Mouse (Mus musculus): Measurements from ENCODE around the gene Slc22a23. TPM values are rescaled to one million over a fixed set of nuclear protein-coding genes. Genes with fewer than 3 reads are reported as not detected.

Slc22a23 gene
- polyA plus RNA-seq, 1 experiment from 2014 or later, result 2.6 TPM

- ATAC-seq (ENCODE audit: low FRiP score, low TSS enrichment), result no peak
- H3K27ac ChIP-seq (ENCODE audit: low read length), result no peak overlapping the region
- no peaks in the 10 kb centered on the region for H3K9me3 ChIP-seq (ENCODE audit: low read length)
- H3K36me3 ChIP-seq (ENCODE audit: insufficient read depth, low read length), result no peaks in the 10 kb centered on the region
- 0 out of 2 replicates have a peak, but pooled peaks cover 8% of the 10 kb centered on the region for H3K4me1 ChIP-seq (ENCODE audit: insufficient read depth, low read length)
- no peak overlapping the region for H3K4me2 ChIP-seq (replicated peaks; ENCODE audit: low read depth, low read length)
- no peak overlapping the region for H3K4me3 ChIP-seq (ENCODE audit: low read length)
- no peak overlapping the region for H3K9ac ChIP-seq (replicated peaks; ENCODE audit: low read length)
- H3K27me3 ChIP-seq (ENCODE audit: insufficient read depth, low read length), result no peaks in the 10 kb centered on the region
- 96% methylated on average over 2 of the region's 2 CpGs for WGBS
These were observed 38.9 kb downstream of the Slc22a23 start for GRCm38 (mm10) chr13:34305964-34306671.

GRCm38 (mm10) chr13:34304896-34305295 lies 40.1 kb downstream of the Slc22a23 start:
- WGBS, result 90% methylated on average over 3 of the region's 3 CpGs

GRCm38 (mm10) chr13:34303386-34304016 lies 41.5 kb downstream of the Slc22a23 start:
- 0 out of 2 replicates have a peak overlapping the region, but pooled peaks have one; percentile 2 for H3K27ac ChIP-seq (ENCODE audit: low read length)
- ATAC-seq (ENCODE audit: low FRiP score, low TSS enrichment), result no peak
- H3K36me3 ChIP-seq (ENCODE audit: insufficient read depth, low read length), result no peaks in the 10 kb centered on the region
- no peaks in the 10 kb centered on the region for H3K27me3 ChIP-seq (ENCODE audit: insufficient read depth, low read length)
- WGBS, result 48% methylated on average over 6 of the region's 6 CpGs
- H3K4me1 ChIP-seq (ENCODE audit: insufficient read depth, low read length), result 0 out of 2 replicates have a peak, but pooled peaks cover 8% of the 10 kb centered on the region
- H3K9ac ChIP-seq (replicated peaks; ENCODE audit: low read length), result no peak overlapping the region
- no peak overlapping the region for H3K4me3 ChIP-seq (ENCODE audit: low read length)
- no peak overlapping the region for H3K4me2 ChIP-seq (replicated peaks; ENCODE audit: low read depth, low read length)
- no peaks in the 10 kb centered on the region for H3K9me3 ChIP-seq (ENCODE audit: low read length)

More at GRCm38 (mm10) chr13:34304896-34305295, 40.1 kb downstream of the Slc22a23 start:
- H3K36me3 ChIP-seq (ENCODE audit: insufficient read depth, low read length), result no peaks in the 10 kb centered on the region
- H3K27me3 ChIP-seq (ENCODE audit: insufficient read depth, low read length), result no peaks in the 10 kb centered on the region
- H3K4me3 ChIP-seq (ENCODE audit: low read length), result no peak overlapping the region
- H3K27ac ChIP-seq (ENCODE audit: low read length), result no peak overlapping the region
- ATAC-seq (ENCODE audit: low FRiP score, low TSS enrichment), result peak; percentile 64; the same call in 1 of the 2 replicates
- no peak overlapping the region for H3K4me2 ChIP-seq (replicated peaks; ENCODE audit: low read depth, low read length)
- no peaks in the 10 kb centered on the region for H3K9me3 ChIP-seq (ENCODE audit: low read length)
- H3K9ac ChIP-seq (replicated peaks; ENCODE audit: low read length), result no peak overlapping the region
- 0 out of 2 replicates have a peak, but pooled peaks cover 8% of the 10 kb centered on the region for H3K4me1 ChIP-seq (ENCODE audit: insufficient read depth, low read length)

- H3K9ac ChIP-seq (replicated peaks; ENCODE audit: low read length), result no peak overlapping the region
- no peak overlapping the region for H3K4me3 ChIP-seq (ENCODE audit: low read length)
- H3K9me3 ChIP-seq (ENCODE audit: low read length), result no peaks in the 10 kb centered on the region
- no peaks in the 10 kb centered on the region for H3K27me3 ChIP-seq (ENCODE audit: insufficient read depth, low read length)
- H3K36me3 ChIP-seq (ENCODE audit: insufficient read depth, low read length), result no peaks in the 10 kb centered on the region
- H3K27ac ChIP-seq (ENCODE audit: low read length), result no peak overlapping the region
- no peak overlapping the region for H3K4me2 ChIP-seq (replicated peaks; ENCODE audit: low read depth, low read length)
- ATAC-seq (ENCODE audit: low FRiP score, low TSS enrichment), result no peak
- WGBS, result 34% methylated on average over 3 of the region's 3 CpGs
- 0 out of 2 replicates have a peak, but pooled peaks cover 8% of the 10 kb centered on the region for H3K4me1 ChIP-seq (ENCODE audit: insufficient read depth, low read length)
These were observed 43.4 kb downstream of the Slc22a23 start for GRCm38 (mm10) chr13:34301585-34301984.

- Histone ChIP-seq H3K27ac (ENCODE audit: low read length) (no peak overlapping the region), H3K9ac (replicated peaks; ENCODE audit: low read length) (no peak overlapping the region), H3K4me2 (replicated peaks; ENCODE audit: low read depth, low read length) (no peak overlapping the region), H3K4me1 (ENCODE audit: insufficient read depth, low read length) (0 out of 2 replicates have a peak, but pooled peaks cover 8% of the 10 kb centered on the region), H3K4me3 (ENCODE audit: low read length) (no peak overlapping the region), H3K9me3 (ENCODE audit: low read length) (no peaks in the 10 kb centered on the region), H3K27me3 (ENCODE audit: insufficient read depth, low read length) (no peaks in the 10 kb centered on the region), H3K36me3 (ENCODE audit: insufficient read depth, low read length) (no peaks in the 10 kb centered on the region)
- WGBS, result 67% methylated on average over 7 of the region's 7 CpGs
- ATAC-seq (ENCODE audit: low FRiP score, low TSS enrichment), result no peak
These were observed 45.3 kb downstream of the Slc22a23 start for GRCm38 (mm10) chr13:34299351-34300333.

GRCm38 (mm10) chr13:34298674-34299073 lies 46.3 kb downstream of the Slc22a23 start:
- no peaks in the 10 kb centered on the region for H3K9me3 ChIP-seq (ENCODE audit: low read length)
- 94% methylated on average over 5 of the region's 5 CpGs for WGBS
- no peak overlapping the region for H3K9ac ChIP-seq (replicated peaks; ENCODE audit: low read length)
- no peak overlapping the region for H3K4me2 ChIP-seq (replicated peaks; ENCODE audit: low read depth, low read length)
- H3K4me1 ChIP-seq (ENCODE audit: insufficient read depth, low read length), result 0 out of 2 replicates have a peak, but pooled peaks cover 4% of the 10 kb centered on the region
- no peak overlapping the region for H3K27ac ChIP-seq (ENCODE audit: low read length)
- no peak for ATAC-seq (ENCODE audit: low FRiP score, low TSS enrichment)
- no peaks in the 10 kb centered on the region for H3K36me3 ChIP-seq (ENCODE audit: insufficient read depth, low read length)
- no peaks in the 10 kb centered on the region for H3K27me3 ChIP-seq (ENCODE audit: insufficient read depth, low read length)
- no peak overlapping the region for H3K4me3 ChIP-seq (ENCODE audit: low read length)

- Histone ChIP-seq H3K4me3 (ENCODE audit: low read length) (no peak overlapping the region), H3K36me3 (ENCODE audit: insufficient read depth, low read length) (no peaks in the 10 kb centered on the region), H3K4me2 (replicated peaks; ENCODE audit: low read depth, low read length) (no peak overlapping the region), H3K4me1 (ENCODE audit: insufficient read depth, low read length) (no peaks in the 10 kb centered on the region), H3K27ac (ENCODE audit: low read length) (no peak overlapping the region), H3K27me3 (ENCODE audit: insufficient read depth, low read length) (no peaks in the 10 kb centered on the region), H3K9ac (replicated peaks; ENCODE audit: low read length) (no peak overlapping the region), H3K9me3 (ENCODE audit: low read length) (no peaks in the 10 kb centered on the region)
- no peak for ATAC-seq (ENCODE audit: low FRiP score, low TSS enrichment)
- WGBS, result 93% methylated on average over 6 of the region's 6 CpGs
These were observed 46.9 kb downstream of the Slc22a23 start for GRCm38 (mm10) chr13:34298061-34298460.

GRCm38 (mm10) chr13:34295787-34296435 lies 49.1 kb downstream of the Slc22a23 start:
- H3K27ac ChIP-seq (ENCODE audit: low read length), result no peak overlapping the region
- no peak for ATAC-seq (ENCODE audit: low FRiP score, low TSS enrichment)
- no peaks in the 10 kb centered on the region for H3K36me3 ChIP-seq (ENCODE audit: insufficient read depth, low read length)
- H3K9ac ChIP-seq (replicated peaks; ENCODE audit: low read length), result no peak overlapping the region
- no peaks in the 10 kb centered on the region for H3K27me3 ChIP-seq (ENCODE audit: insufficient read depth, low read length)
- no peak overlapping the region for H3K4me3 ChIP-seq (ENCODE audit: low read length)
- H3K4me2 ChIP-seq (replicated peaks; ENCODE audit: low read depth, low read length), result no peak overlapping the region
- H3K4me1 ChIP-seq (ENCODE audit: insufficient read depth, low read length), result 0 out of 2 replicates have a peak, but pooled peaks cover 6% of the 10 kb centered on the region
- 91% methylated on average over 12 of the region's 12 CpGs for WGBS
- H3K9me3 ChIP-seq (ENCODE audit: low read length), result no peaks in the 10 kb centered on the region

GRCm38 (mm10) chr13:34294212-34294611 lies 50.8 kb downstream of the Slc22a23 start:
- no peak overlapping the region for H3K4me3 ChIP-seq (ENCODE audit: low read length)
- H3K9me3 ChIP-seq (ENCODE audit: low read length), result no peaks in the 10 kb centered on the region
- H3K9ac ChIP-seq (replicated peaks; ENCODE audit: low read length), result no peak overlapping the region
- H3K36me3 ChIP-seq (ENCODE audit: insufficient read depth, low read length), result no peaks in the 10 kb centered on the region
- no peak overlapping the region for H3K4me2 ChIP-seq (replicated peaks; ENCODE audit: low read depth, low read length)
- no peak overlapping the region for H3K27ac ChIP-seq (ENCODE audit: low read length)
- H3K27me3 ChIP-seq (ENCODE audit: insufficient read depth, low read length), result no peaks in the 10 kb centered on the region
- no peak for ATAC-seq (ENCODE audit: low FRiP score, low TSS enrichment)
- 0 out of 2 replicates have a peak, but pooled peaks cover 6% of the 10 kb centered on the region for H3K4me1 ChIP-seq (ENCODE audit: insufficient read depth, low read length)
- 80% methylated on average over 4 of the region's 4 CpGs for WGBS

Measured in kidney, embryonic 16.5 days (tissue).